Mouse (Mus musculus) erythroblast, embryonic 14.5 days (primary cell): Measurements from ENCODE around the gene Pdcd11. TPM values are rescaled to one million over a fixed set of nuclear protein-coding genes. Genes with fewer than 3 reads are reported as not detected.

Source experiments
- H3K27me3 ChIP-seq: 2 replicates; pipeline ENCODE4 v1.6.1; 2012; ENCODE audit warnings: inconsistent platforms; ENCODE audit not compliant: control insufficient read depth
- H3K36me3 ChIP-seq: 2 replicates; pipeline ENCODE4 v1.6.1; 2012; ENCODE audit warnings: mild to moderate bottlenecking, inconsistent platforms; ENCODE audit not compliant: control insufficient read depth
- H3K4me1 ChIP-seq: 2 replicates; pipeline ENCODE4 v1.6.1; 2012; ENCODE audit warnings: inconsistent platforms; ENCODE audit not compliant: control insufficient read depth
- H3K4me3 ChIP-seq: replicated peaks from 2 replicates; pipeline ENCODE3; 2012; ENCODE audit warnings: moderate library complexity, mild to moderate bottlenecking, inconsistent platforms
- H3K9me3 ChIP-seq: 2 replicates; pipeline ENCODE4 v1.6.1; 2012; ENCODE audit warnings: low read length, inconsistent platforms, mixed read lengths; ENCODE audit not compliant: control insufficient read depth
- GATA1 ChIP-seq: IDR thresholded peaks from 2 replicates; pipeline ENCODE4 v1.6.1; 2012; ENCODE audit warnings: low read length, inconsistent platforms, mixed read lengths
- TAL1 ChIP-seq: IDR thresholded peaks from 3 replicates; pipeline ENCODE4 v1.6.1; 2012; ENCODE audit warnings: low read length, inconsistent platforms, mixed read lengths
- polyA plus RNA-seq: library from polyadenylated mRNA; stranded (reverse); fragments of >175 nt; gene quantifications from 2 replicates; pipeline ENCODE4 v1.2.3, GENCODE M21; 2012

The Pdcd11 gene
- polyA plus RNA-seq, 1 experiment = 0.58 TPM

DNA sequence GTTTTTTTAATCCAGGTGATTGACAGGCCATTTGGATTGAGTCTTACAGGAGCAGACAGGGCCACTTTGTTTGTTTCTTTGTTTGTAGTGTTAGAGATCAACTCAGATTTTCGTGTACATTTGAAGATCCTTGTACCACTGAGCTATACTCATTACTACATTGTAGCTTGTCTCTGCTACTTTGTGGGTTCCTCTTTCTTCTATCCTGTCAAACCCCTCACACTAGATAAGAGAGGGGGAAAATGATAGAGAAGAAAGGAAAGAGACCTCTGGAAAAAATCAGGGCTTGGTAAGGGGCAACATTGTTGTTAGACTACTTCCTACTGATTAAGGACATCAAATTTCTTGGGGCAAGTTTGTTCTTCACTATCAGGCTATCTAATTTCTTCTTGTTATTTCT lies 32.9 kb upstream of the Pdcd11 start:
- H3K36me3 ChIP-seq = no peaks in the 10 kb centered on the region
- H3K27me3 ChIP-seq = peaks cover 3% of the 10 kb centered on the region; the same call in 1 of the 2 replicates
- no peak overlapping the region for H3K4me3 ChIP-seq
- TF ChIP-seq GATA1 = no peak
- no peak for TF ChIP-seq TAL1
- H3K9me3 ChIP-seq = no peaks in the 10 kb centered on the region
- H3K4me1 ChIP-seq = no peaks in the 10 kb centered on the region

DNA sequence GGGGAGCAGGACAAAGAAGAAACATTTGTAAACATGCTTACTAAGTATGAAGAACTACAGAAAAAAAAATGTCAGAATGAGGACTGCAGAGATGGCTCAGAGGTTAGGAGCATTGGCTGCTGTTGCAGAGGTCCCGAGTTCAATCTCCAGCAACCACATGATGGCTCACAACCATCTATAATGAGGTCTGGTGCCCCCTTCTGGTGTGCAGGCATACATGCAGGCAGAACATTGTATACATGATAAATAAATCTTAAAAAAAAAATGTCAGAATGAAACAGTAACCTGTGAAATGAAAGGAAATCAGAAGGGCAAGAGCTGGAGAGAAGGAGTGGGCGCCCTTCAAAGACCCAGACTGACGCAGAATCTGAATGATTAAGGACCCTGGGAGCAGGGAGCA lies 24.7 kb upstream of the Pdcd11 start:
- H3K4me3 ChIP-seq = no peak overlapping the region
- no peaks in the 10 kb centered on the region for H3K27me3 ChIP-seq
- peaks cover 25% of the 10 kb centered on the region for H3K36me3 ChIP-seq
- TF ChIP-seq TAL1 = no peak
- TF ChIP-seq GATA1 = no peak
- peaks cover 24% of the 10 kb centered on the region for H3K4me1 ChIP-seq
- no peaks in the 10 kb centered on the region for H3K9me3 ChIP-seq

- peaks cover 24% of the 10 kb centered on the region for H3K4me1 ChIP-seq
- no peaks in the 10 kb centered on the region for H3K27me3 ChIP-seq
- H3K4me3 ChIP-seq = peak within 1 kb of the TSS; percentile 95
- H3K36me3 ChIP-seq = peaks cover 38% of the 10 kb centered on the region
- TF ChIP-seq GATA1 (no peak), TAL1 (no peak)
- no peaks in the 10 kb centered on the region for H3K9me3 ChIP-seq
These were observed 23.3 kb upstream of the Pdcd11 start, which contains the start of gene Taf5 for GRCm38 (mm10) chr19:47067096-47067882. Taf5 (plus strand) TSS chr19:47067746.

DNA sequence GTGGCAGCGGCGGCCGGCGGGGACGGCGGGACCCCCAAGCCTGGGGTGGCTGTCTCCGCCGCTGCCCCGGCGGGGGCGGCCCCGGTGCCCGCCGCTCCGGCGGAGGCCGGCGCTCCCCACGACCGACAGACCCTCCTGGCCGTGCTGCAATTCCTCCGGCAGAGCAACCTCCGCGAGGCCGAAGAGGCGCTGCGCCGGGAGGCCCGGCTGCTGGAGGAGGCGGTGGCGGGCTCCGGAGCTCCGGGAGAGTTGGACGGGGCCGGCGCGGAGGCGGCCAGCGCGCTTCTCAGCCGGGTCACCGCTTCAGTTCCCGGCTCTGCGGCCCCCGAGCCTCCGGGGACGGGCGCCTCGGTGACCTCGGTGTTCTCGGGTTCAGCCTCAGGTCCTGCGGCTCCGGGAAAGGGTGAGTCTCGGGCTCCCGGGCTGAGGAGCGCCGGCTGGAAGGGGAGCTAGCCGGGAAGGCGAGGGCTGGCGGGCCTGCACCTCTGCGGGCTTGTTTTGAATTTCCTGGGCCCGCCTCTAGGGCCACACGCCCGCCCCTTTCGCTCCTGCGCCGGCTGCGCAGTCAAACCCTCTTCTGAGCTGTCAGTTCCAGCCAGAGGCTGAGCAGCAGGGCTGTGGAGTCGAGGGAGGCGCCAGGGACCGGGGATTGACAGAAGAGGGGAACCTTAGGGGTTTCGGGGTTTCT lies 22.5 kb upstream of the Pdcd11 start:
- Histone ChIP-seq H3K9me3 (no peaks in the 10 kb centered on the region), H3K4me3 (peak overlapping the region; percentile 95), H3K27me3 (no peaks in the 10 kb centered on the region), H3K36me3 (peaks cover 45% of the 10 kb centered on the region), H3K4me1 (peaks cover 24% of the 10 kb centered on the region)
- no peak for TF ChIP-seq GATA1
- TF ChIP-seq TAL1 = no peak

GRCm38 (mm10) chr19:47088226-47088625 lies 2.3 kb upstream of the Pdcd11 start:
- TF ChIP-seq GATA1 = no peak
- TF ChIP-seq TAL1 = no peak
- Histone ChIP-seq H3K27me3 (no peaks in the 10 kb centered on the region), H3K9me3 (no peaks in the 10 kb centered on the region), H3K36me3 (peaks cover 58% of the 10 kb centered on the region), H3K4me1 (peaks cover 31% of the 10 kb centered on the region), H3K4me3 (no peak overlapping the region)

DNA sequence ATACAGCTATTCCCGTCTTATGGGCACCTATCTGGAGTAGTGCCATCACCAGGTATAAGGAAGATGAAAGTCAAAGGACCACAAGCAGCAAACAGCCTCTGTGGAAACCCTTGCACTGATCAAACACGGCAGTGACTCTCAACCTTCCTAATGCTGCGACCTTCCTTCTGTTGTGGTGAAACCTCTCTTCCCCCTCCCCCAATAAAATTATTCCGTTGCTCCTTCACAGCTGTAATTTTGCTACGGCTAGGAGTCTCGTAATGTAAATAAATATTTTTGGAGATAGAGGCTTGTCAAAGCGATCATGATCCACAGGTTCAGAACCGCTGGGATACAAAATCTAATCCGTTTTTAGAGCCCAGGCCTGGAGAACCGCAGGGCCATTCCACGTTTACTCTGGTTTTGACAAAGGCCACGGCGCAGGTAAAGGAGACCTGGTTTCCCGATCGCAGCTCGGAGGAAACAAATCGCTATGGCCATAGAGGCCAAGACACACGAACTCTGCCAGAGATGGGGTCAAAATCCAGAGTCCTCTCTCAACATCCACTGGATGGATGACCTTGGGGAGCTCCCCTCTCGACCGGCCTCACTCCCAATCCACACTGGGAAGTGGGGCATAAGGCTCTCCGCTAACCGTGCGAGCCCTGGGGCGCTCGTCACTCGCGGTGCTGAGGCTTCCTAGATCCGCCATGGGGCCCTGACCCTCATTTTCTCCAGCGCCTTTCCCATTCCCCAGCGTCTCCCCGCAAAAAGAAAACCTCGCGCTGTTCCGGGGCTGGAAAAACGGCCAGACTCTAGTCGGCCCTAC lies 646 bp upstream of the Pdcd11 start:
- TF ChIP-seq TAL1 (no peak), GATA1 (no peak)
- Histone ChIP-seq H3K4me1 (peaks cover 31% of the 10 kb centered on the region), H3K36me3 (peaks cover 56% of the 10 kb centered on the region), H3K27me3 (no peaks in the 10 kb centered on the region), H3K9me3 (no peaks in the 10 kb centered on the region), H3K4me3 (peak overlapping the region; percentile 74)

- no peaks in the 10 kb centered on the region for H3K27me3 ChIP-seq
- no peak overlapping the region for H3K4me3 ChIP-seq
- TF ChIP-seq GATA1 = no peak
- no peak for TF ChIP-seq TAL1
- H3K9me3 ChIP-seq = no peaks in the 10 kb centered on the region
- peaks cover 99% of the 10 kb centered on the region for H3K36me3 ChIP-seq
- no peaks in the 10 kb centered on the region for H3K4me1 ChIP-seq
These were observed 10.5 kb downstream of the Pdcd11 start for GRCm38 (mm10) chr19:47101080-47101479.

- Histone ChIP-seq H3K4me3 (no peak overlapping the region), H3K9me3 (no peaks in the 10 kb centered on the region), H3K27me3 (no peaks in the 10 kb centered on the region), H3K4me1 (no peaks in the 10 kb centered on the region), H3K36me3 (peaks cover 100% of the 10 kb centered on the region)
- no peak for TF ChIP-seq TAL1
These were observed 14.2 kb downstream of the Pdcd11 start for GRCm38 (mm10) chr19:47104641-47105271.
